Mouse (Mus musculus) hindbrain, postnatal 0 days (tissue): ENCODE results near the gene Slc48a1. TPM values are rescaled to one million over a fixed set of nuclear protein-coding genes. Genes with fewer than 3 reads are reported as not detected.

Experiments used
- ATAC-seq: fragments of 200-750 bp; cut with Nextera tagmentation; 2 replicates; pipeline ENCODE4 v1.8.0; 2017; ENCODE audit warnings: mild to moderate bottlenecking, moderate TSS enrichment, moderate library complexity
- DNase-seq: peaks from one replicate; pipeline ENCODE4 v3.0.0-alpha.2; 2015; ENCODE audit warnings: low spot score
- H3K27ac ChIP-seq: fragments of 300-500 bp; sonication (generic); 2 replicates; pipeline ENCODE4 v1.5.1; 2014; ENCODE audit warnings: mild to moderate bottlenecking
- H3K27me3 ChIP-seq: fragments of 300-500 bp; sonication (generic); 2 replicates; pipeline ENCODE4 v1.6.1; 2014; ENCODE audit warnings: low read length, mixed read lengths; ENCODE audit not compliant: insufficient read depth
- H3K36me3 ChIP-seq: fragments of 300-500 bp; sonication (generic); 2 replicates; pipeline ENCODE4 v1.6.1; 2014; ENCODE audit warnings: low read length, mixed read lengths; ENCODE audit not compliant: insufficient read depth
- H3K4me1 ChIP-seq: fragments of 300-500 bp; sonication (generic); 2 replicates; pipeline ENCODE4 v1.6.1; 2014; ENCODE audit warnings: antibody characterized with exemption, low read length, mixed read lengths; ENCODE audit not compliant: insufficient read depth
- H3K4me2 ChIP-seq: fragments of 300-500 bp; sonication (generic); 2 replicates; pipeline ENCODE4 v1.6.1; 2014; ENCODE audit warnings: low read depth, mild to moderate bottlenecking, low read length, moderate library complexity, mixed read lengths
- H3K4me3 ChIP-seq: fragments of 300-500 bp; sonication (generic); 2 replicates; pipeline ENCODE4 v1.5.1; 2014; ENCODE audit warnings: low read length
- H3K9ac ChIP-seq: fragments of 300-500 bp; sonication (generic); replicated peaks from 2 replicates; pipeline ENCODE4 v1.6.1; 2014; ENCODE audit warnings: mild to moderate bottlenecking, low read length, moderate library complexity, mixed read lengths
- H3K9me3 ChIP-seq: fragments of 300-500 bp; sonication (generic); 2 replicates; pipeline ENCODE4 v1.6.1; 2016; ENCODE audit warnings: low read length, mixed read lengths
- CTCF ChIP-seq: IDR thresholded peaks from 2 replicates; pipeline ENCODE4 v1.5.1; 2016; ENCODE audit warnings: antibody characterized with exemption, control low read depth, low read depth
- WGBS: fragments of 180-500 bp; shearing (Covaris S2); extraction: QIAGEN DNeasy Blood & Tissue Kit; methylation state at CpG from one replicate; pipeline ENCODE4 v1.1.7; 2014; 5-methylcytosine and 5-hydroxymethylcytosine counted together
- polyA plus RNA-seq: library from polyadenylated mRNA; unstranded; fragments of >200 nt; fragmentation: Nextera tagmentation; extraction: Ambion mirVana; gene quantifications from 2 replicates; pipeline ENCODE4 v1.2.1, GENCODE M21; 2015
- total RNA-seq: library from RNA; depleted of rRNA; stranded (reverse); fragments of >200 nt; gene quantifications from 2 replicates; pipeline ENCODE4 v1.2.3, GENCODE M21; 2014

Gene Slc48a1
- total and polyA plus RNA-seq, 2 experiments from 2014 or later: 89.3 to 152 TPM

GRCm38 (mm10) chr15:97830788-97831241 lies 52.5 kb downstream of the Slc48a1 start:
- peak; percentile 40 for DNase-seq
- TF ChIP-seq CTCF: peak; percentile 25; the same call in 1 of the 2 replicates

GRCm38 (mm10) chr15:97831242-97831986 lies 53.1 kb downstream of the Slc48a1 start:
- Histone ChIP-seq H3K4me1 (peaks cover 26% of the 10 kb centered on the region), H3K27me3 (no peaks in the 10 kb centered on the region)

More at GRCm38 (mm10) chr15:97830788-97831241, 52.5 kb downstream of the Slc48a1 start:
- Histone ChIP-seq H3K4me3 (peak overlapping the region; percentile 88), H3K36me3 (no peaks in the 10 kb centered on the region), H3K4me2 (peak overlapping the region; percentile 64), H3K4me1 (peaks cover 29% of the 10 kb centered on the region), H3K9ac (peak overlapping the region; percentile 98), H3K27ac (peak overlapping the region; percentile 98), H3K9me3 (no peaks in the 10 kb centered on the region), H3K27me3 (no peaks in the 10 kb centered on the region)
- peak; percentile 25 for ATAC-seq
- WGBS: under 1% methylated on average over 34 of the region's 39 CpGs

GRCm38 (mm10) chr15:97831987-97832640 lies 53.8 kb downstream of the Slc48a1 start:
- TF ChIP-seq CTCF: no peak
- Histone ChIP-seq H3K9me3 (no peaks in the 10 kb centered on the region), H3K27me3 (no peaks in the 10 kb centered on the region), H3K27ac (peak overlapping the region; percentile 98), H3K4me1 (peaks cover 26% of the 10 kb centered on the region), H3K4me3 (peak overlapping the region; percentile 88), H3K4me2 (peak overlapping the region; percentile 64), H3K36me3 (no peaks in the 10 kb centered on the region), H3K9ac (peak overlapping the region; percentile 98)
- ATAC-seq: peak; percentile 12; the same call in 1 of the 2 replicates
- no peak for DNase-seq
- WGBS: 6% methylated on average over 10 of the region's 10 CpGs

More at GRCm38 (mm10) chr15:97831242-97831986, 53.1 kb downstream of the Slc48a1 start:
- DNase-seq (peak; percentile 78), ATAC-seq (peak; percentile 79)
- H3K4me3 ChIP-seq: peak overlapping the region; percentile 88
- peak overlapping the region; percentile 98 for H3K9ac ChIP-seq
- TF ChIP-seq CTCF: peak; percentile 11; the same call in 1 of the 2 replicates
- WGBS: 1% methylated on average over 56 of the region's 84 CpGs
- peak overlapping the region; percentile 98 for H3K27ac ChIP-seq
- no peaks in the 10 kb centered on the region for H3K36me3 ChIP-seq
- peak overlapping the region; percentile 64 for H3K4me2 ChIP-seq
- no peaks in the 10 kb centered on the region for H3K9me3 ChIP-seq

- H3K27me3 ChIP-seq: no peaks in the 10 kb centered on the region
- DNase-seq (no peak), ATAC-seq (no peak)
- no peak overlapping the region for H3K4me2 ChIP-seq
- TF ChIP-seq CTCF: no peak
- no peak overlapping the region for H3K9ac ChIP-seq
- WGBS: 56% methylated on average over 9 of the region's 9 CpGs
- no peak overlapping the region for H3K4me3 ChIP-seq
- H3K27ac ChIP-seq: no peak overlapping the region
- peaks cover 32% of the 10 kb centered on the region for H3K4me1 ChIP-seq
- H3K36me3 ChIP-seq: no peaks in the 10 kb centered on the region
- H3K9me3 ChIP-seq: no peaks in the 10 kb centered on the region
Measured at GRCm38 (mm10) chr15:97832764-97833479, 54.6 kb downstream of the Slc48a1 start.

GRCm38 (mm10) chr15:97836153-97836893 lies 58.0 kb downstream of the Slc48a1 start:
- TF ChIP-seq CTCF: no peak
- DNase-seq: no peak
- no peaks in the 10 kb centered on the region for H3K9me3 ChIP-seq
- H3K4me3 ChIP-seq: no peak overlapping the region
- H3K27ac ChIP-seq: no peak overlapping the region
- H3K27me3 ChIP-seq: no peaks in the 10 kb centered on the region
- H3K4me1 ChIP-seq: peaks cover 15% of the 10 kb centered on the region; the same call in 1 of the 2 replicates
- 51% methylated on average over 17 of the region's 17 CpGs for WGBS
- H3K36me3 ChIP-seq: no peaks in the 10 kb centered on the region
- no peak overlapping the region for H3K4me2 ChIP-seq
- no peak overlapping the region for H3K9ac ChIP-seq
- no peak for ATAC-seq

GRCm38 (mm10) chr15:97836894-97837247 lies 58.6 kb downstream of the Slc48a1 start:
- WGBS: 56% methylated on average over 8 of the region's 8 CpGs
- Histone ChIP-seq H3K4me2 (no peak overlapping the region), H3K36me3 (no peaks in the 10 kb centered on the region), H3K4me3 (no peak overlapping the region), H3K9me3 (no peaks in the 10 kb centered on the region), H3K27me3 (no peaks in the 10 kb centered on the region), H3K27ac (0 out of 2 replicates have a peak overlapping the region, but pooled peaks have one; percentile 62), H3K4me1 (peaks cover 14% of the 10 kb centered on the region; the same call in 1 of the 2 replicates), H3K9ac (no peak overlapping the region)
- DNase-seq (no peak), ATAC-seq (no peak)
- no peak for TF ChIP-seq CTCF
